Mouse (Mus musculus) erythroblast, embryonic 14.5 days (primary cell): ENCODE results near the gene Nhsl1.

ENCODE experiments used
- GATA1 ChIP-seq: IDR thresholded peaks from 2 replicates; pipeline ENCODE4 v1.6.1; 2012; ENCODE audit warnings: low read length, inconsistent platforms, mixed read lengths
- TAL1 ChIP-seq: IDR thresholded peaks from 3 replicates; pipeline ENCODE4 v1.6.1; 2012; ENCODE audit warnings: low read length, inconsistent platforms, mixed read lengths

DNA sequence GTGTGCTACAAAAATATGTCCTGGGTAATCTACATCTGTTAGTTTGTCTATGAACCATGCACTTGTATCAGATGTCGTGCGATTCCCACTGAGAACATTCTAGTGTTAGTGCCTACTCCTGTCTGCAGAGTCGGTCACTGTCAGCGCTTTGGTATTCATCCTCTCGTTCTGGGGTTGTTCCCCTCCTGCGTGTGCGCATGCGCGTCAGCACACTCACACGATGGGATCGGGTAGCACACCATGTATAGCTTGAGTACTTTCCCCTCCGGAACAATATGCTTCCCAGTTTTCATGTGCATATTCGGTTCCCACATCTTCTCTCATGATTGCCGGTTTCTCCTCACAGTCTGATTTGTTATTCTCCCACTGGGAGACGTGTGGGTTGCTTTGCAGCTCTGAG is 28.4 kb downstream of the Nhsl1 start:
- TF ChIP-seq GATA1 (no peak), TAL1 (no peak)
